Mouse (Mus musculus): Measurements from ENCODE around the gene Drc3. TPM values are rescaled to one million over a fixed set of nuclear protein-coding genes. Genes with fewer than 3 reads are reported as not detected.
"Not testable (repeated sequence)": the region's sequence is repeated elsewhere in the genome, so short reads cannot be mapped to it uniquely, and the experiment has no call there.

Gene Drc3
- polyA plus RNA-seq, 1 experiment from 2014 or later, result 20.0 TPM

- Histone ChIP-seq H3K36me3 (peaks cover 50% of the 10 kb centered on the region), H3K4me1 (no peaks in the 10 kb centered on the region)
Measured at GRCm38 (mm10) chr11:60427628-60428027, 74.5 kb downstream of the Drc3 start.

GRCm38 (mm10) chr11:60433501-60433900, 80.4 kb downstream of the Drc3 start:
- ATAC-seq (ENCODE audit: insufficient number of reproducible peaks, low FRiP score, low TSS enrichment, low read depth), result no peak
- H3K4me1 ChIP-seq, result no peaks in the 10 kb centered on the region

More at GRCm38 (mm10) chr11:60427628-60428027, 74.5 kb downstream of the Drc3 start:
- no peak overlapping the region for H3K9ac ChIP-seq
- H3K27me3 ChIP-seq, result no peaks in the 10 kb centered on the region
- no peak for ATAC-seq (ENCODE audit: insufficient number of reproducible peaks, low FRiP score, low TSS enrichment, low read depth)
- 92% methylated on average over 3 of the region's 3 CpGs for WGBS
- H3K9me3 ChIP-seq (replicated peaks), result no peaks in the 10 kb centered on the region
- no peak overlapping the region for H3K4me3 ChIP-seq (replicated peaks)
- no peak overlapping the region for H3K27ac ChIP-seq (replicated peaks)
- no peak overlapping the region for H3K4me2 ChIP-seq (replicated peaks)

GRCm38 (mm10) chr11:60435133-60435532, 82.0 kb downstream of the Drc3 start:
- Histone ChIP-seq H3K4me2 (replicated peaks) (no peak overlapping the region), H3K27ac (replicated peaks) (no peak overlapping the region), H3K4me1 (no peaks in the 10 kb centered on the region), H3K36me3 (peaks cover 73% of the 10 kb centered on the region), H3K27me3 (no peaks in the 10 kb centered on the region), H3K4me3 (replicated peaks) (no peak overlapping the region), H3K9ac (no peak overlapping the region), H3K9me3 (replicated peaks) (no peaks in the 10 kb centered on the region)
- no peak for ATAC-seq (ENCODE audit: insufficient number of reproducible peaks, low FRiP score, low TSS enrichment, low read depth)
- WGBS, result 97% methylated on average over 1 of the region's 1 CpGs

More at GRCm38 (mm10) chr11:60433501-60433900, 80.4 kb downstream of the Drc3 start:
- Histone ChIP-seq H3K4me3 (replicated peaks) (no peak overlapping the region), H3K9me3 (replicated peaks) (no peaks in the 10 kb centered on the region), H3K36me3 (peaks cover 65% of the 10 kb centered on the region), H3K27ac (replicated peaks) (no peak overlapping the region), H3K27me3 (no peaks in the 10 kb centered on the region), H3K4me2 (replicated peaks) (no peak overlapping the region), H3K9ac (no peak overlapping the region)

GRCm38 (mm10) chr11:60436618-60437017, 83.5 kb downstream of the Drc3 start:
- H3K9me3 ChIP-seq (replicated peaks), result no peaks in the 10 kb centered on the region
- H3K4me1 ChIP-seq, result no peaks in the 10 kb centered on the region
- H3K27me3 ChIP-seq, result no peaks in the 10 kb centered on the region
- H3K4me3 ChIP-seq (replicated peaks), result no peak overlapping the region
- 84% methylated on average over 3 of the region's 3 CpGs for WGBS
- H3K4me2 ChIP-seq (replicated peaks), result no peak overlapping the region
- peaks cover 78% of the 10 kb centered on the region for H3K36me3 ChIP-seq
- no peak overlapping the region for H3K27ac ChIP-seq (replicated peaks)
- no peak for ATAC-seq (ENCODE audit: insufficient number of reproducible peaks, low FRiP score, low TSS enrichment, low read depth)
- no peak overlapping the region for H3K9ac ChIP-seq

GRCm38 (mm10) chr11:60439621-60440020, 86.5 kb downstream of the Drc3 start:
- H3K9ac ChIP-seq; H3K27me3 ChIP-seq; H3K4me1 ChIP-seq; ATAC-seq (ENCODE audit: insufficient number of reproducible peaks, low FRiP score, low TSS enrichment, low read depth); H3K27ac ChIP-seq (replicated peaks); H3K4me3 ChIP-seq (replicated peaks); H3K4me2 ChIP-seq (replicated peaks); H3K9me3 ChIP-seq (replicated peaks): not testable (repeated sequence)
- H3K36me3 ChIP-seq, result peaks cover 84% of the 10 kb centered on the region
- WGBS, result 43% methylated on average over 1 of the region's 1 CpGs

- WGBS, result 53% methylated on average over 7 of the region's 7 CpGs
- no peak overlapping the region for H3K4me2 ChIP-seq (replicated peaks)
- no peak for ATAC-seq (ENCODE audit: insufficient number of reproducible peaks, low FRiP score, low TSS enrichment, low read depth)
- H3K9ac ChIP-seq, result no peak overlapping the region
- H3K27ac ChIP-seq (replicated peaks), result no peak overlapping the region
- H3K9me3 ChIP-seq (replicated peaks), result no peaks in the 10 kb centered on the region
- H3K4me1 ChIP-seq, result no peaks in the 10 kb centered on the region
- H3K4me3 ChIP-seq (replicated peaks), result no peak overlapping the region
- peaks cover 78% of the 10 kb centered on the region for H3K36me3 ChIP-seq
- no peaks in the 10 kb centered on the region for H3K27me3 ChIP-seq
Measured at GRCm38 (mm10) chr11:60440176-60440575, 87.0 kb downstream of the Drc3 start.

- Histone ChIP-seq H3K9ac (no peak overlapping the region), H3K4me3 (replicated peaks) (no peak overlapping the region), H3K4me1 (no peaks in the 10 kb centered on the region), H3K4me2 (replicated peaks) (no peak overlapping the region), H3K9me3 (replicated peaks) (no peaks in the 10 kb centered on the region), H3K27me3 (no peaks in the 10 kb centered on the region), H3K27ac (replicated peaks) (no peak overlapping the region), H3K36me3 (peaks cover 53% of the 10 kb centered on the region)
- WGBS, result 85% methylated on average over 6 of the region's 6 CpGs
- ATAC-seq (ENCODE audit: insufficient number of reproducible peaks, low FRiP score, low TSS enrichment, low read depth), result no peak
Measured at GRCm38 (mm10) chr11:60442896-60443295, 89.8 kb downstream of the Drc3 start.

Other genes with a start within 250 kb of the Drc3 start
- gene Rai1, start 248.3 kb upstream of the Drc3 start, polyA plus RNA-seq (2015; fragmentation: Nextera tagmentation; extraction: Ambion mirVana), result 22.2 and 25.4 TPM in 2 replicates
- gene Srebf1, start 130.7 kb upstream of the Drc3 start, polyA plus RNA-seq (2015; fragmentation: Nextera tagmentation; extraction: Ambion mirVana), result 76.7 and 78.1 TPM in 2 replicates
- 34.1 and 36.7 TPM in 2 replicates for gene Tom1l2, start 424 bp upstream of the Drc3 start, polyA plus RNA-seq (2015; fragmentation: Nextera tagmentation; extraction: Ambion mirVana)
- gene Gid4, start 63.8 kb downstream of the Drc3 start, polyA plus RNA-seq (2015; fragmentation: Nextera tagmentation; extraction: Ambion mirVana), result 29.5 and 30.7 TPM in 2 replicates
- 51.6 and 53.6 TPM in 2 replicates for gene Atpaf2, start 65.1 kb downstream of the Drc3 start, polyA plus RNA-seq (2015; fragmentation: Nextera tagmentation; extraction: Ambion mirVana)
- 100 and 106 TPM in 2 replicates for gene Drg2, start 101.3 kb downstream of the Drc3 start, polyA plus RNA-seq (2015; fragmentation: Nextera tagmentation; extraction: Ambion mirVana)
- 0.38 and 0.43 TPM in 2 replicates for gene Myo15, start 116.0 kb downstream of the Drc3 start, polyA plus RNA-seq (2015; fragmentation: Nextera tagmentation; extraction: Ambion mirVana)
- 36.8 and 38.6 TPM in 2 replicates for gene Alkbh5, start 183.1 kb downstream of the Drc3 start, polyA plus RNA-seq (2015; fragmentation: Nextera tagmentation; extraction: Ambion mirVana)